In the genomic region with DNA sequence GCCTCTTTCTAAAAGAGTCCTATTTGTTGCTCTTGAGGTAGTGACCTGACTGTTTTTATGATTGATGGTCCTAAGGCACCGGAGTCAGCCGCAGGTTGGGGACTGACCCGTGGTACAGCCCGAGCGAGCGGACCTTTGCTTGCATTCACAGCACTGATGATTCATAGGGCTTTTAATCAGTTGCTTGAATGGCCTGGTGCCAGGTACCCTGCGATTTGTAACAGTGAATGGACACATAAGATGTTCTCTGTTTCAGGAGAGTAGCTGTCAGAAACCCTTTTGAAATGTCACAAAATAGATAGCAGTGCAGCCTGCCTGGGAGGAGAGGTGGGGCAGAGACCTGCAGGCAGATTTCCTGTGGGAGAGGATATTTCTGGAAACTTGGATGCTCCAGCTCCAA, we compare ENCODE assay signal across 10 mouse cellular contexts. TPM values are rescaled to one million over a fixed set of nuclear protein-coding genes. Genes with fewer than 3 reads are reported as not detected.
DNase-seq lines count a peak whose midpoint lies in the region; ATAC-seq lines count a peak whose summit lies in the region.
"Had no signal": no experiment of that assay in that cellular context is flagged by ENCODE, and none has a peak within 500 bp of the region (broad histone marks: within the 10 kb centered on the region; RNA-seq: fewer than 3 reads in every experiment).

No protein-coding gene starts in this region.

- peak; percentile 43; the same call in 1 of the 2 replicates for ATAC-seq in heart, embryonic 15.5 days (replicated peaks; ENCODE audit: insufficient number of reproducible peaks, insufficient read depth, low FRiP score, low read depth)

- H3K9ac ChIP-seq in heart, embryonic 15.5 days, result no peak overlapping the region

- no peaks in the 10 kb centered on the region for H3K9me3 ChIP-seq in heart, embryonic 15.5 days (replicated peaks)
- H3K9me3 ChIP-seq: limb, embryonic 10.5 days had no signal

- 23% methylated on average over 7 of the region's 7 CpGs for WGBS in heart, embryonic 15.5 days

- H3K36me3 ChIP-seq in heart, embryonic 15.5 days, result no peaks in the 10 kb centered on the region
- H3K36me3 ChIP-seq: limb, embryonic 10.5 days had no signal

- H3K4me3 ChIP-seq in heart, embryonic 15.5 days, result no peak overlapping the region
- H3K4me3 ChIP-seq: limb, embryonic 10.5 days had no signal

- no peak for DNase-seq in heart, adult 11 months
- DNase-seq in urinary bladder, postnatal 14 days (ENCODE audit: low spot score), result peak; percentile 28
- DNase-seq in urinary bladder, postnatal 4 days (ENCODE audit: low spot score in 2 of 2), result no peak
- peak; percentile 56 for DNase-seq in heart, postnatal 4 days
- no peak for DNase-seq in c-Kit-positive CD71-positive TER-119-positive erythroid progenitor cells, embryonic 14.5 days (ENCODE audit: low spot score)
- no peak for DNase-seq in spleen, postnatal 14 days (ENCODE audit: low spot score in 2 of 2)
- no peak for DNase-seq in lung, postnatal 14 days

- no peak overlapping the region for H3K27ac ChIP-seq in heart, embryonic 15.5 days
- H3K27ac ChIP-seq: limb, embryonic 10.5 days had no signal

- H3K27me3 ChIP-seq in heart, embryonic 15.5 days, result peaks cover 30% of the 10 kb centered on the region

- H3K4me2 ChIP-seq in heart, embryonic 15.5 days, result no peak overlapping the region

- H3K4me1 ChIP-seq in heart, embryonic 15.5 days (replicated peaks), result peaks cover 43% of the 10 kb centered on the region

RNA-seq across cellular contexts. Expression of a gene that starts 16.3 kb away (rescaled TPM):
- polyA plus RNA-seq in heart, embryonic 15.5 days (2015; fragmentation: Nextera tagmentation; extraction: Ambion mirVana), result 0.19 and 0.24 TPM in 2 replicates
- under 1 TPM in 1 of 2 experiments, not detected in 1; 0.09 TPM for total RNA-seq in heart, postnatal 4 days (2021)
- total RNA-seq: heart, postnatal 10 days had no signal

Comparison
In these comparisons a context has a peak if more than half of its experiments do, and no peak if none do; other contexts are left out.
1. DNase-seq: peak in urinary bladder, postnatal 14 days (single experiment) and heart, postnatal 4 days (single experiment); none in heart, adult 11 months (single experiment), urinary bladder, postnatal 4 days (0 of 2), c-Kit-positive CD71-positive TER-119-positive erythroid progenitor cells, embryonic 14.5 days (single experiment), spleen, postnatal 14 days (0 of 2) and lung, postnatal 14 days (single experiment).